Mouse (Mus musculus) ovary, adult 18-20 months (tissue): Measurements from ENCODE around the gene BC051019.

ENCODE experiments used
- DNase-seq: peaks from one replicate; pipeline ENCODE4 v3.0.0; 2022; ENCODE audit warnings: low spot score, mixed read lengths

Gene BC051019

DNA sequence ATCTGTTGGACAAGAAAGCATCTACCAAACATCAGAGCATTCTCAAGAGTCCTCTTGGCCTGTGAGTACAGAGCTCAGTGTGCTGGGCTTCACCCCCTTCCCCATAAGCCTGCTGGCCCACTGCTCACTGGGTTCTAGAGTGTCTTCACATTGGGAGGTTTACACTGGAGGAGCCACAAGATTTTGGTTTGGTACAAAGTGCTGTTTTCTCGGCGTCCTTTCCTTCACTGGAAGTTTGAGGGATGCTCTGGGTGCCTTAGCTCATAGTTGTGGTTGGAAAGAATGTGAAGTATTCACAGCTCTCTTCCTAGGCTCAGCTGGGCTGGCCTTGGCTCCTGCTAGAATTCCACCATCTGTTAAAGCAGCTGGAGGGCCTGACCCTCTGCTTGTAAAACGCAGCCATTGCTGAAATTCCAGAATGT lies 14.7 kb downstream of the BC051019 start:
- DNase-seq: peak; percentile 53

DNA sequence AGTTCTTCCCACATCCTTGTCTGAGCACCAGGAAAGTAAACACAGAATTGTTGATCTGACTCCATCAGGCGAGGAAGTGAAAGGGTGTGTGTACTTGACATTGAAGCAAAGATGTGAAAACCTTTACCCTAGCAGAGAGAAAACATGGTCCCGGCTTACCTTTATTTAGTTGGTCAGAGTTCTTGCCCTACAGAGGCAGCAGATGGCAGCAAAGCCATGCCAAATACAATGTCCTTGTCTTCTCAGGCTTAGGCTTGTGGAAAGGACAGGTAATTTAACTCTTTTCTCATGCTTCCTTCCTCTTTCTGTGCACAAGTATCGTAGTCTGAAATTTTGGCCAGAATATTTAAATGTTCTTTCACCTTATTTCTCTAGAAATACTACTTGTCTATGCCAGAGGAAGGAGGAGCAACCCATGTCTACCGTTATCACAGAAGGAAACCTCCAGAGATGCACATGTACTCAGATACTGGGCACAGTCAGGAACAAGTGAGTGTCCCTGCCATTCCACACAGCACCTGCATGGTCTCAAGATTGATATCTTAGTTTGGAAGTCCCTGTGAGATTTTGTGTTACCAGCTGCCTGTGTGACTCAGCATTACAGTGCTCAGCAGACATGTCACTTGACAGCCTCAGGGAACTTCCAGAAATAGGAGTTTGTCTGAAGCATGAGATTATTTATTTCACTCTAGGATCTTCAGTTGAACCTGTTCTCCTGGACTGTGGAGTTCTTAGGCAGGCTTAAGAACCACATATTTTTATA lies 16.4 kb downstream of the BC051019 start:
- DNase-seq: no peak

DNA sequence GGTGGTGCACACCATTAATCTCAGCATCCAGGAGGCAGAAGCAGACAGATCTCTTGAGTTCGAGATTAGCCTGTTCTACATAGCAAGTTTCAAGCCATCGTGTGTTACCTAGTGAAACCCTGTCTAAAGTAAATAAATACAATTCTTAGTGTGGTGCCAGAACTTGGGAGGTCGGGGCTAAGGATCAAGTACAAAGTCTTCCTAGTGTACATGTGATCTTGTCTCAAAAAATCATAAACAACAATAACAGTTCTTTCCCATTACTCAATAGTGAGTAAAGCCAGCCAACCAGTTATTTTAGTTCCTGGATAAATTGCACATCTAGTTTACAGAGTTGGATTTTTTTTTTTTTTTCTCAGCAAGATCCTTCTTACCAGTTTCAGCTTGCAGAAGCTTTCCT lies 19.2 kb downstream of the BC051019 start:
- DNase-seq: no peak

DNA sequence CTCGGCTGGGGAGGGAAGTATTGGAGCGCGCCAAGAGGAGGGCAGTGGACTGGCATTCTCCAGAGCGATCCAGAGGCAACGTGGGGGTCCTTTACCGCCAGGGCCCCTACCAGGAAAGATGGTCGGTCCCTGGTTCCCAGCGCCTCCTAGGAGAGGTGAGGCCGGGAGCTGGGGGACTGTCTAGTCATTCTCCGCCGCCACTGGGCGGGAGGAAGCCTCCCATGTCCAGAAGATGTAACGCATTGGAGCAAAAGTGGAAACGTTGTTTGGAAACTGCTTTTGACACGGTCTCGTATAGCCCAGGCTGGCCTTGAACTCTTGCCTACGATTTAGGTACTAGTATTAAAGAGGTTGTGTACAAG lies 19.7 kb downstream of the BC051019 start:
- no peak for DNase-seq

DNA sequence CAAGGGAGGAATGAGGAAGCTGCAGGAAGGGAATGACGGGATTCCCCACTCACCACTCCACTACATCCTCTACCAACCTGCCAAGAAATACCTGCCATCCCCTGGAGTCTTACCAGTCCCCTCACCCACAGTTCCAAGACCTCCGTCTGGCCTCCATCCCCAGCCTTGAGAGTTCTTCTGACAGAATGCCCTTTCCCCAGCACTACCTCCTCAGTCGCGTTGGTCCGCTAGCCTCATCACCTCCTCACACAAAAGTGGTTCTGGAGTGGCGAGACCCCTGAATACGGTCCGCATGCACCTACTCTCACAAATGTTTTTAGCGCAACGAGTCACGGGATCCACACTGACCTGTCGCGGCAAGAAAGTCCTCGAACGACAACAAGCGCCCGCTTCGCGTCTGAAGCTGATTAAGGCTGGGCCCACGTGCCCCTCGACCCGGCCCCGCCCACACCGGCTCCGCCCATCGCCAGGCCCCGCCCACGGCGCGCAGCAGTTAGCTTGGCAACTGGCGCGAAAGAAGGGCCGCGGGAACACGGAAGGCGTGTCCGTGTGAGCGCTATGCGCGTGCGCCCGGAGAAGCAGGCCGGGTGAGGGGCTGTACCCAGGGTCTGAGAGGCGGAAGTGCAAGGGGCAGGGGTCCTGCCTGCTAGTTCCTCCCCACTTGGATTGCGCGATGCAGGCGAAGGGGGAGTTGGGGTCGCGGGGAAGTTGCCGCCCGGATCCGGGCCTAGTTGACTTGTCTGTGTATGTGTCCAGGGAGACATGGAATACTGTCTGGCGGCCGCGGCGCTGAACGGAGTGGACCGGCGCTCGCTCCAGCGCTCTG lies 20.2 kb downstream of the BC051019 start, which contains the start of the genes St5 and Akip1:
Gene St5, minus strand, starts transcription at position 416 of the 826 bp plus-strand sequence.
Gene Akip1, plus strand, starts transcription at position 501 of the 826 bp plus-strand sequence.
- DNase-seq: peak; percentile 92

DNA sequence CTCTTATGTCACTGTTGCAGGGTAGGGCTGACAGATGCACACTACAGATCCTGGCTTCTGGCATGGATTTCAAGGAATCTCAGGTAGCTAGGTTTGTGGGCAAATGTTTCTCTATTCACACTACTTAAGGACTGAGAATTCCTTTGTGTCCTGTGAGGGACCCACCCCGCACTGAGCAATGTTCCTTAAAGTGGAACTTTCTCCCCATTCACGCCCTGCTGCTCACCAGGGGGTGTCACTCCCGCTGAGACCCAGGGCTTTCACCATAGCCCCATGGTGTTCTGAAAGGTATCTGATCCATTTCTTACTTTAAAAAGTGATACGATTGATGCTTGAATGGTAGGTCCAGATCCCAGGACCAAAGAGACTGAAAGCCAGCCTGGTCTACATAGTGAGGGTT lies 20.9 kb downstream of the BC051019 start:
- no peak for DNase-seq

DNA sequence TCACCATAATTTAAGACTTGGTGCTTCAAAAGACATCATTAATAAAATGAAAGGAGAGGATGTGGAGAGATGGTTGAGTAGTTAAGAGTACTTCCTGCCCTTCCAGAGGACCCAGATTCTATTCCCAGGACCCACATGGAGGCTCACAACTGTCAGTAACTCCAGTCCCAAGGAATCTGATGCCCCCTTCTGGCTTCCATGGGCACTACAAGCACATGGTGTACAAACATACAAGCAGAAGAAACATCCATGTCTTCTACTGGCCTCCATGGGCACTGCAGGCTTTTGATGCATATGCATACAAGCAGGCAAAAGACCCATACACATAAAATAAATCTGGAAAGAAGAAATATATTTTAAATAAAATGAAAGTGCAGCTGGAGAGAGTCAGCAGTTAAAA lies 23.4 kb downstream of the BC051019 start:
- DNase-seq: no peak

DNA sequence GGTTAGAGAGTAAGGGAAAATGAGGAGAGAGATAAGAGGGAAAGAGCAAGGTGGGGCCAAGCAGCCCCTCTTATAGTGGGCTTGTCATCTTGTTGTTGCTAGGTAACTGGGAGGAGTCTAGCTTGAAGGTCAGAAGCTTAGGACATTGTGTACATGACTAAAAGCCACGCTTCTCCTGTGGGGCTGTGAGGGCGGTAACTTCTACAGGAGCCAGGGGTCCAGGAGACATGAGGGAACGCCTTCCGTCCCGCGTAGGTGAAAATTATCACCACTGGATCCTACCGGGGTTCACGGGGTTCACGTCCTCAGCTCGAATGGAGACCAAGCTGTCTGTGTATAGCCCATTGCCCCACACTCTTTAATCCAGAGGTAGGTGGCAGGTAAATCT lies 28.3 kb downstream of the BC051019 start:
- no peak for DNase-seq

DNA sequence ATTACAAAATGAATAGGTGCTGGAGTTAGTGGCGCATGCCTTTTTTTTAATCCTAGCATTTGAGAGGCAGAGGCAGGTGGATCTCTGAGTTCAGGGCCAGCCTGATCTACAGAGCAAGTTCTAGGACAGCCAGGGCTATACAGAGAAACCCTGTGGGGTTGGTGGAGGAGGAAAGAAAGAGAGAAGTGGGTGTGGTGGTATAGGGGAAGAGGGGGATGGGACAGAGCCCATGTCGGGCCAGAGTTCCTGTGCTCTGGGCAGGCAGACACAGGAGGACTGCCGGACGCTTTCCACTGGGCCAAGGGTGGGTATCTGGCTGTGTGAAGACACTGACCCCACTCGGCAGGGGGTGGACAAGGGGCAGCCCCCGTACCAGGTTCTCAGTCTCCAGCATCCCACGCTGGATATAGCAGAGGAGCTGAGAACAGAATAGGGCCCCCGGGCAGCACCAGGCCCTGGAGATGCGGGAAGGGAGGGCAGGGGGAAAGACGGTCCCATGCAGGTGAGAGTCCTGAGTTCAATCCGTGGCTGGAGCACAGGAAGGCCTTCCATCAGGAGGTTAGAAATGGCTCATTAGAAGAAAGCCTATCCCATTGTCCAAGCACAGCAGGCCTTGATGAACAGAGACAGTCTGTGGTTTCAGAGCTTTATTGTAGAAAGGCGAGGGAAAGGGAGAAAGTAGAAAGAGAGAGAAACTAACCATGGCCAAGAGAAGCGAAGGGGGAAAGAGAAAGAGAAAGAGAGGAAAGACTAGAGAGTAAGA lies 28.9 kb downstream of the BC051019 start:
- no peak for DNase-seq

DNA sequence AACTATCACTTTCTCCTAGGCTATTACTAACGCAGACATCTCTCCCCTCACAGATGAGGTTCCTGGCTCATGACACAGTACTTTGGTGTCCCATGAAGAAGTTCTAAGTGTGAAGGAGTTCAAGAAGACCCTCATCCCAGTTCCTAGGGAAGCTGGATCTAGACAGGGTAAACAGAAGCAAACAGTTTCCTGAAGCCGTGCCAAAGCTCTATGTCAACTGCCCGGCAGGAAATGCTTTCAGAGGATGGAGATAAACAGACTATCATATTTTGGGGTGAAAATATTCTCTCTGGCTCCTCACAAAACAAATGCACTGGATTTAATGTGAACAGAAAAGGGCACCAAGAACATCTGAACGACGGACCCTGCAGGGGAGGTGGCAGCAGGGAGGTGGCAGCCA lies 32.7 kb downstream of the BC051019 start:
- no peak for DNase-seq

DNA sequence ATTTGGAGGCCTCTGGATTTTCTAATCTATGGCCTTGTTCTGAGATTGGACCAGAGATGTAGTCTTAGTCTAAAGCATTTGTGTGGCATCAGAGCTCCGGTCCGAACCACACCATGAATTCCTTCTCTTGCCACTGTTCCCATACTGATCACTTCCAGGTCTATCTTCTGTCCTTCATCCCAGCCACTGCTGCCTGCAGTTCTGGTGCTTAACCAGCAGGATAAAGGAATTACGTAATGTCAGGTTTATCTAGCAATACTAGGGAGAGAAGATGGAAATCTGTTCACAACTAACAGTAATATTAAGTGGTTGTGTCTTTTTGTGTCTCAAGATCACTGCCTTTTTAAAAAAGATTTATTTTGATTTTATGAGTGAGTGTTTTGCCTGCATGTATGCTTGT lies 33.5 kb downstream of the BC051019 start:
- no peak for DNase-seq

DNA sequence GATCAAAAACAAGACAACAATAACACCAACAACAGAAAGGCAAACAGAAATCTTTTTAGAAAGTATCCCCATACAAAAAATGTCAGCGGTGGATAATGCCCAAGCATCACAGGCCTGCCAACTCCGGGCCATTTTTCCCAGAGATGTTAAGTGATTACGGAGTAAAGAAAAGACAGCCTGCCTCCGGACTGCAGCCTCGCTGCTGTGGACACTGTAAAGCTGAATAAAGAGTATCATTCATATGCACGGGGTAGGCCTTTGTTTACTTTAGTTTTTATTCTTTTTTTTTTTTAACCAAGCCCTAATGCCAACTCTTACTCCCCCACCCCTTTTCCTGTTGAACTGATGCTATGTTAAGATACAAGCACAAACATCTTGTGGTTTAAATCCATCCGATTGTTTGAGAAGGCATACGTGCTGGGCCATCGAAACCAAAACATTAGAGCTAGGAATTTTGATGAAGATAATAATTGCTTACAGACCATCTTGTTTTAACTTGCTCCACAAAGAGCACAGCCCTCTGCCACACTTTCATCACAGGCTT lies 37.0 kb downstream of the BC051019 start:
- no peak for DNase-seq

DNA sequence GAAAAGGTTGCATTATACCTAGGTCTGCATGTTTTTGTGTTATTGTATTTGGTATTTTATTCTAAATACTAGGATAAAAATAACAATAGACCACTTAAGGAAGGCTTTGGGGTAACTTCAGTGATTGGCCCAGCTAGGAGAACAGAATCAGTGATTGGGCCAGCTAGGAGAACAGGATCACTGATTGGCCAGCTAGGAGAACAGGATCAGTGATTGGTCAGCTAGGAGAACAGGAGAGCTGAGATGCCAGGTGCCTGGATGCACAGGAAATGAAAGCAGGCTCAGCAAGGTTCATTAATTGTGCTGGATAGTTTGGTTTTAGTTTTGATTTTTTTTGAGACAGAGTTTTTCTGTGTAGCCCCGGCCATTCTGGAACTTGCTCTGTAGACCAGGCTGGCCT lies 42.8 kb downstream of the BC051019 start:
- no peak for DNase-seq

DNA sequence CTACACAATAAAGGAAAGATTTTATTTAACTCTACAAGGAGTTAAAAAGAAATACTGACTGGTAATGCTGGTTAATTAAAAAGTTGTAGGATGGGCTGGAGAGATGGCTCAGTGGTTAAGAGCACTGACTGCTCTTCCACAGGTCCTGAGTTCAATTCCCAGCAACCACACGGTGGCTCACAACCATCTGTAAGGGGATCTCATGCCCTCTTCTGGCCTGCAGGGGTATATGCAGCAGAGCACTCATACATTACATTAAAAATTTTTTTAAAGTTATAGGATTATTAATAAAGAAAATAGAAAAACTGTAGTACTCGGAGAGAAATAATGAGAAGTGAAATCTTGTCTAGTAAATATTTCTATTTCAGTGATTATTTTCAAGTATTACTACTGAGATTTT lies 43.4 kb downstream of the BC051019 start:
- DNase-seq: no peak

DNA sequence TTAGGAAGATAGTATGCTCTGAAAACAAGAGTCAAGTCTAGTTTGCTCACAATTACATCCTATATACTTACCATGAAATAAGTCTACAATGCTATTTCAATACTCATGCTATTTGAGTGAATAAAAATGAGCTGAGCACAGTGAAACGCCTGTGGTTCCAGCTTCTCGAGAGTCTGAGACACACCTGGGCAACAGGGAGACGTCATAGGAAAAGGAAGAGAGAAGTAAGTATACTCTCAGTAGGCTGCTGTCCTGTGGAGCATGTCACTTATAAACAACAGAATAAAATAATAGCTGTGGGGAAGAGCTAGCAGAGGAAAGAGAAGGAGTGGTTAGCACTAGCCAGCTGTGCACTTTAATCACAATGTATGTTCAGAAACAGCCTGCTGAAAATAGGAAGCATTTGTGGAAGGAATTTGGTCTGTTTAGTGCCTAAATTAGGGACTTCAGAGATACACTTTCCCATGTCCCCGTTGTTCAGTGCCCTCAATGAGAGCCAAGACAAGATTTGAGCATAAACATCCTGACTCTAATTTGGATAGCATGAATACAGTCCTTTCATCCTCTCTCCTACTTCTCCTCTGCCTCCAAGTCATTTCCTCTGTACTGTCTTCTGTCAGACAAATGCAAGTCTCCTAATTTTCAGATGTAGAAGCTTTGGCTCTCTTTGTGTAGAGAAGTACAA lies 48.6 kb downstream of the BC051019 start:
- DNase-seq: no peak

DNA sequence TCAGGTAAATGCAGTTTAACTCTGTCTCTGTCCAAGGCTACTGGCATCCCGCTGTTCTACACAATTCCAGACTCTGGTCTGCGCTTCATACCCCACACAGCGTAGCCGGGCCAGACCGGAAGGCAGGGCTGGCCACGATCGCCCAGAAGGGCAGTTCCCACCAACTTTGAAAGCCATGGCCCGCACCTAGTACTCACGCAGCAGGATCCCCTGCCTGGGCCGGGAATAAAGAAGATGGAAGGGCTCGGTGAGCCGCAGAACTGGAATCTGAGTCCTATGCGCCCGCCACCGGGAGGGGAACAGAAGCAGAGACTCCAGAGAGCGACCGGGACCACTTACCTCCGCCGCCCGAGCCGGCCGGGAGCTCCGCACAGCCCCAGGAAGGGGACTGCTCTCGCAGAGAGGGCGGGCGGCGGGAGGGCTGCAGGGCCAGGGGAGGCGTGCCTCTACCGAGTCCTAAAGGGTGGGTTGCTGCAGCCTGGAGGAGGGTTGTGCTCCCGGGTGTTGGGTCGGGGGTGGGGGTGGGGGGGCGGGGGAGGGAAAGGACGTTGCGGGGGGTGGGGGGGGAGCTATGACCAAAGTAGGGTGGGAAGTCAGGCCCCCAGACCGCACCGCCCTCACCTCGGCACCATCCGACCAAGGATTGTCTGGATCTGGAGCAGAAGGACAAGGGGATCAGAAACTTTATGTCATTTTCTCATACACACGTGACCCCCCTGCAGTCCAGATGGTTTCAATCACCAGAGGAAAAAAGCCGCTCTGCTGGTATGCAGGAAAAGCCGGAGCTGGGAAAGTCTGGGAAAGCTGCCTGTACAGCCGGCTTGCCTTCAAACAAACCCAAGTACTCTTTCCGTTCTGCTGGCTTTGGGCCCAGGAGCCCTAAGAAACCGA lies 51.8 kb downstream of the BC051019 start:
- peak; percentile 69 for DNase-seq

DNA sequence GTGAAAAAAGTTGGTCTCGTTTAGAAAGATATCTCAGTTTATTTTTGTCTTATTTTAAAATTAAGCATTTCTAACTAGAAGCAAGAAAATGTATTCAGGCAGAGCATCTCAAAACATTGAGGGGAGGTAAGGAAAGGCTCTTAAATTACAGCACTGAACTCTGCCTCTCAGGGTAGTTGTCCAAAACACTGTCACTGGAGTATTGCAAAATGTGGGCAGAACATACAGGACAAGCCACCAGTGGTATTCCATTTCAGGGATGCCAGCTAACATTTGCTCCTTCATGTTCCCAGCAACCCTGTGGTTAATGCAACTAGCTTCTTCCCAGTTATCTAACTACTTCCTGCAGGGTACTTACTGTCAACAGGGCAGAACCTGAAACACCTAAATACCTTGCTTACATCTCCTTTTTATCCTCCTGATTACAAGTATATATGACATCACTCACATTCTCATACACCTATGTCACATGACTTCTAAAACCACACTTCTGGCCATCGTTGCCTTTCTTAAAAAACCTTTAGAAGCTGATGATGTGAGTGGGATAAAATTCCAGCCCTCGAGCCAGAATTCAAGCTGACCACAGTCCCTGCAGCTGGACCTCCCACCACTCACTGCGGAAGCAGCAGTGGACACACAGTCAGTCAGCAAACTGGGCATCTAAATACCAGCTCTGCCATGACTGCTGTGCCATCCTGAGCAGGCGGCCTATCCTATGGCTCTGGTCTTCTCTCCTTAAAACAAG lies 54.1 kb downstream of the BC051019 start:
- no peak for DNase-seq

DNA sequence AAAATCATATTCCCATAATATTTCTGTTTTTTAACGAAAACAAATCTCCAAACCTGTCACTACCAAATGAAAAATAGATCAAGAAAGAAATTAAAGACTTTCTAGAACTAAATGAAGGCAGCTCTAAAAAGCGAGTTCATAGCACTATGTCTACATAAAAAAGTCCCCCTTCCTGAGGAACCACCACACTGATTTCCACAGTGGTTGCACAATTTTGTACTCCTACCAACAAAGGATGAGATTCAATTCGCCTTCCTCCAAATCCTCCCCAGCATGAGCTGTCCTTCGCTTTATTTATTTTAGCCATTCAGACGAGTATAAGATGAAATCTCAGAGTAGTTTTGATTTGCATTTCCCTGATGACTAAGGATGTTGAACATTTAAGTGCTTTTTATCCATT lies 57.0 kb downstream of the BC051019 start:
- no peak for DNase-seq

DNA sequence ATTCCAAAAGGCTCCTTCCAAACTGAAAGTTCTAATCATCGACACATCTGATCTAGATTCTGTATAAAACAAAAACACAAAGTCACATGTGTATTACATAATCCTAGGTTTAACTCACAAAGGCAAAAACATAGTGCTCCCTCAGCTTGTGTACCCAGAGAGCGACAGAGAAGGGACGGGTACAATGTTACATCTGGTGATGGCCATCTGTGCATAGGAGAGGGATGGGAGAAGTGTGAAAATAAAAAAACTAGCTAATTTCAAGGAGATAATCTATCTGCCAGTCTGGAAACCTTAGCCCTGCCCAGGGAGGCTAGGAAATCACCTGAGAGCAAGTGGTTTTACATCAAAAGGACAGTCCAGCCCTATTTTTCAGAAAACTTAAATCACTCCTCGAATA lies 61.0 kb downstream of the BC051019 start:
- no peak for DNase-seq
